Mouse (Mus musculus) cerebellum, adult 2 months (tissue): Measurements from ENCODE around the gene Cbr1.

Source experiments
- CTCF ChIP-seq: fragments of 200-500 bp; IDR thresholded peaks from 2 replicates; pipeline ENCODE4 v1.5.1; 2011; ENCODE audit warnings: low read depth, mild to moderate bottlenecking, control low read depth, low read length, moderate library complexity, borderline replicate concordance; ENCODE audit not compliant: insufficient read depth
- POLR2A ChIP-seq: fragments of 200-500 bp; IDR thresholded peaks from 2 replicates; pipeline ENCODE4 v1.6.1; 2011; ENCODE audit warnings: low read length, control low read depth, borderline replicate concordance; ENCODE audit not compliant: insufficient read depth

GRCm38 (mm10) chr16:93597551-93597950, 8.1 kb upstream of the Cbr1 start:
- no peak for TF ChIP-seq POLR2A
- TF ChIP-seq CTCF: no peak
